Mouse (Mus musculus): ENCODE results near the gene Dpf2.

The Dpf2 gene

GRCm38 (mm10) chr19:5913007-5913719 lies at the start of gene Dpf2:
TSS of gene Dpf2 (minus strand) at chr19:5913010.
- peak; percentile 57 for DNase-seq (ENCODE audit: low spot score)

GRCm38 (mm10) chr19:5957371-5957770 lies 44.6 kb upstream of the Dpf2 start:
- no peak for DNase-seq (ENCODE audit: low spot score)

- peak; percentile 81 for DNase-seq (ENCODE audit: low spot score)
Observed at GRCm38 (mm10) chr19:5956685-5957084, 43.9 kb upstream of the Dpf2 start.

- DNase-seq (ENCODE audit: low spot score) = no peak
Observed at GRCm38 (mm10) chr19:5955704-5956670, 43.2 kb upstream of the Dpf2 start.

- no peak for DNase-seq (ENCODE audit: low spot score)
Observed at GRCm38 (mm10) chr19:5954936-5955335, 42.1 kb upstream of the Dpf2 start.

GRCm38 (mm10) chr19:5954031-5954710 lies 41.4 kb upstream of the Dpf2 start:
- DNase-seq (ENCODE audit: low spot score) = no peak

GRCm38 (mm10) chr19:5953201-5953770 lies 40.5 kb upstream of the Dpf2 start:
- DNase-seq (ENCODE audit: low spot score) = no peak

GRCm38 (mm10) chr19:5952071-5952691 lies 39.4 kb upstream of the Dpf2 start:
- DNase-seq (ENCODE audit: low spot score) = no peak

- DNase-seq (ENCODE audit: low spot score) = no peak
Observed at GRCm38 (mm10) chr19:5951631-5952030, 38.8 kb upstream of the Dpf2 start.

- DNase-seq (ENCODE audit: low spot score) = no peak
Observed at GRCm38 (mm10) chr19:5950218-5950617, 37.4 kb upstream of the Dpf2 start.

- no peak for DNase-seq (ENCODE audit: low spot score)
Observed at GRCm38 (mm10) chr19:5945891-5946290, 33.1 kb upstream of the Dpf2 start.

- DNase-seq (ENCODE audit: low spot score) = no peak
Observed at GRCm38 (mm10) chr19:5945027-5945426, 32.2 kb upstream of the Dpf2 start.

GRCm38 (mm10) chr19:5944145-5944544 lies 31.3 kb upstream of the Dpf2 start:
- DNase-seq (ENCODE audit: low spot score) = no peak

GRCm38 (mm10) chr19:5943404-5943803 lies 30.6 kb upstream of the Dpf2 start:
- no peak for DNase-seq (ENCODE audit: low spot score)

GRCm38 (mm10) chr19:5942581-5942980 lies 29.8 kb upstream of the Dpf2 start:
- DNase-seq (ENCODE audit: low spot score) = no peak

- no peak for DNase-seq (ENCODE audit: low spot score)
Observed at GRCm38 (mm10) chr19:5940656-5941055, 27.8 kb upstream of the Dpf2 start.

- DNase-seq (ENCODE audit: low spot score) = no peak
Observed at GRCm38 (mm10) chr19:5940173-5940572, 27.4 kb upstream of the Dpf2 start.

GRCm38 (mm10) chr19:5939715-5940114 lies 26.9 kb upstream of the Dpf2 start:
- DNase-seq (ENCODE audit: low spot score) = no peak

- no peak for DNase-seq (ENCODE audit: low spot score)
Observed at GRCm38 (mm10) chr19:5938516-5938915, 25.7 kb upstream of the Dpf2 start.

- DNase-seq (ENCODE audit: low spot score) = peak; percentile 49
Observed at GRCm38 (mm10) chr19:5937836-5938406, 25.1 kb upstream of the Dpf2 start.

- no peak for DNase-seq (ENCODE audit: low spot score)
Observed at GRCm38 (mm10) chr19:5937095-5937835, 24.5 kb upstream of the Dpf2 start.
